Comparison of ENCODE assay signal across 8 mouse cellular contexts in genomic region chr8:94152513-94153300, GRCm38 (mm10). TPM values are rescaled to one million over a fixed set of nuclear protein-coding genes. Genes with fewer than 3 reads are reported as not detected.
DNase-seq lines count a peak whose midpoint lies in the region; ATAC-seq and TF ChIP-seq lines count a peak whose summit lies in the region.

Mt3 (plus strand) TSS chr8:94152607.

- H3K27ac ChIP-seq in forebrain, embryonic 11.5 days (ENCODE audit: low read depth, low read length), result no peak within 1 kb of the TSS
- no peak within 1 kb of the TSS for H3K27ac ChIP-seq in heart, embryonic 16.5 days (ENCODE audit: low read length)
- peak within 1 kb of the TSS; percentile 69; the same call in 1 of the 2 replicates for H3K27ac ChIP-seq in liver, embryonic 15.5 days (replicated peaks)

- peak within 1 kb of the TSS; percentile 79 for H3K4me2 ChIP-seq in forebrain, embryonic 11.5 days (ENCODE audit: low read depth, low read length, severe bottlenecking)
- peak within 1 kb of the TSS; percentile 66 for H3K4me2 ChIP-seq in heart, embryonic 16.5 days (ENCODE audit: low read depth, low read length)
- peak within 1 kb of the TSS; percentile 51 for H3K4me2 ChIP-seq in liver, embryonic 15.5 days

- H3K36me3 ChIP-seq in E14TG2a.4 (ENCODE audit: insufficient read depth, low read length), result no peaks in the 10 kb centered on the region
- no peaks in the 10 kb centered on the region for H3K36me3 ChIP-seq in forebrain, embryonic 11.5 days (ENCODE audit: control insufficient read depth, insufficient read depth, low read length)
- no peaks in the 10 kb centered on the region for H3K36me3 ChIP-seq in heart, embryonic 16.5 days (ENCODE audit: control insufficient read depth, insufficient read depth)
- no peaks in the 10 kb centered on the region for H3K36me3 ChIP-seq in liver, embryonic 15.5 days (replicated peaks)

- peaks cover 37% of the 10 kb centered on the region for H3K27me3 ChIP-seq in E14TG2a.4 (ENCODE audit: insufficient read depth, low read length)
- H3K27me3 ChIP-seq in forebrain, embryonic 11.5 days (ENCODE audit: control insufficient read depth, insufficient read depth, low read length), result no peaks in the 10 kb centered on the region
- peaks cover 7% of the 10 kb centered on the region; the same call in 1 of the 2 replicates for H3K27me3 ChIP-seq in heart, embryonic 16.5 days (ENCODE audit: control insufficient read depth, insufficient read depth, low read length)
- peaks cover 71% of the 10 kb centered on the region for H3K27me3 ChIP-seq in liver, embryonic 15.5 days

- H3K9me3 ChIP-seq in E14TG2a.4 (ENCODE audit: low read length), result no peaks in the 10 kb centered on the region
- no peaks in the 10 kb centered on the region for H3K9me3 ChIP-seq in forebrain, embryonic 11.5 days (ENCODE audit: control insufficient read depth, low read length)
- no peaks in the 10 kb centered on the region for H3K9me3 ChIP-seq in heart, embryonic 16.5 days (replicated peaks; ENCODE audit: control insufficient read depth, low read length)
- H3K9me3 ChIP-seq in liver, embryonic 15.5 days (replicated peaks), result no peaks in the 10 kb centered on the region

- ATAC-seq in forebrain, embryonic 11.5 days (replicated peaks; ENCODE audit: low FRiP score), result peak; percentile 84
- ATAC-seq in heart, embryonic 16.5 days (replicated peaks; ENCODE audit: extremely low read depth, insufficient read depth, low FRiP score), result peak; percentile 65; the same call in 1 of the 2 replicates
- ATAC-seq in liver, embryonic 15.5 days (ENCODE audit: insufficient read depth), result 0 out of 2 replicates have a peak, but pooled peaks have one; percentile 18
- ATAC-seq in activated CD4-positive, CD25-positive, alpha-beta regulatory T cell, adult 4 months, result no peak

- peak within 1 kb of the TSS; percentile 72 for H3K4me3 ChIP-seq in E14TG2a.4 (replicated peaks; ENCODE audit: low read length)
- H3K4me3 ChIP-seq in forebrain, embryonic 11.5 days (ENCODE audit: low read depth, low read length), result peak within 1 kb of the TSS; percentile 40
- H3K4me3 ChIP-seq in heart, embryonic 16.5 days (ENCODE audit: low read length), result peak within 1 kb of the TSS; percentile 53
- H3K4me3 ChIP-seq in liver, embryonic 15.5 days (replicated peaks), result peak within 1 kb of the TSS; percentile 24

- no peak for TF ChIP-seq CTCF in E14TG2a.4 (conservative IDR thresholded peaks at IDR 0.05; ENCODE audit: low read length)
- peak; percentile 33; the same call in 1 of the 2 replicates for TF ChIP-seq CTCF in brain, embryonic 14.5 days (IDR thresholded peaks at IDR 0.05; ENCODE audit: borderline replicate concordance, extremely low read depth, insufficient read depth, insufficient read length)

- peak; percentile 92 for DNase-seq in brain, embryonic 14.5 days (ENCODE audit: low read depth)
- DNase-seq in forebrain, embryonic 11.5 days (ENCODE audit: low spot score), result peak; percentile 88
- peak; percentile 80 to 93 for DNase-seq in layer of hippocampus, adult 18-20 months (ENCODE audit: low spot score in 2 of 2)
- peak; percentile 90 for DNase-seq in right cerebral cortex, adult 18-20 months

- TF ChIP-seq POLR2A in brain, embryonic 14.5 days (IDR thresholded peaks at IDR 0.05; ENCODE audit: borderline replicate concordance, extremely low read depth, insufficient read depth, insufficient read length, poor library complexity, severe bottlenecking), result peak; percentile 42; the same call in 1 of the 2 replicates

- 2% methylated on average over 29 of the region's 29 CpGs for WGBS in forebrain, embryonic 11.5 days
- WGBS in heart, embryonic 16.5 days, result 4% methylated on average over 29 of the region's 29 CpGs
- WGBS in liver, embryonic 15.5 days (ENCODE audit: insufficient replicate concordance), result 2% methylated on average over 29 of the region's 29 CpGs

- peak within 1 kb of the TSS; percentile 65 for H3K9ac ChIP-seq in forebrain, embryonic 11.5 days (ENCODE audit: low read length)
- H3K9ac ChIP-seq in heart, embryonic 16.5 days (ENCODE audit: low read length), result peak within 1 kb of the TSS; percentile 64
- no peak within 1 kb of the TSS for H3K9ac ChIP-seq in liver, embryonic 15.5 days

- peaks cover 56% of the 10 kb centered on the region for H3K4me1 ChIP-seq in E14TG2a.4 (replicated peaks; ENCODE audit: low read depth, low read length)
- peaks cover 12% of the 10 kb centered on the region for H3K4me1 ChIP-seq in forebrain, embryonic 11.5 days (replicated peaks; ENCODE audit: control insufficient read depth, insufficient read depth, low read length)
- peaks cover 20% of the 10 kb centered on the region for H3K4me1 ChIP-seq in heart, embryonic 16.5 days (ENCODE audit: control insufficient read depth, insufficient read depth, low read length)
- H3K4me1 ChIP-seq in liver, embryonic 15.5 days (replicated peaks), result peaks cover 37% of the 10 kb centered on the region

RNA-seq across cellular contexts. Expression of gene Mt3, which starts in this region (rescaled TPM):
- polyA plus RNA-seq in brain, embryonic 14.5 days (2012; rRNA removed), result 139 and 158 TPM in 2 replicates
- 43.6 and 52.3 TPM in 2 replicates for polyA plus RNA-seq in forebrain, embryonic 11.5 days (2014; fragmentation: Nextera tagmentation; extraction: Ambion mirVana)
- 57.4 and 68.9 TPM in 2 replicates for polyA plus RNA-seq in heart, embryonic 16.5 days (2015; fragmentation: Nextera tagmentation; extraction: Ambion mirVana)
- total RNA-seq in layer of hippocampus, adult 18-20 months (2021), result 1,000 to 10,000 TPM; 1,203 to 1,275 TPM
- 0.24 TPM in 1 of 2 replicates, not detected in the other for polyA plus RNA-seq in liver, embryonic 15.5 days (2015; fragmentation: Nextera tagmentation; extraction: Ambion mirVana)
- not detected for polyA plus RNA-seq in activated CD4-positive, CD25-positive, alpha-beta regulatory T cell, adult 4 months (2017; shearing (Covaris generic))

Comparison
In these comparisons a context has a peak if more than half of its experiments do, and no peak if none do; other contexts are left out.
1. RNA of gene Mt3 (polyA plus RNA-seq): 139 to 158 TPM in brain, embryonic 14.5 days, 57.4 to 68.9 TPM in heart, embryonic 16.5 days and 43.6 to 52.3 TPM in forebrain, embryonic 11.5 days; not detected in activated CD4-positive, CD25-positive, alpha-beta regulatory T cell, adult 4 months and 0.24 TPM in liver, embryonic 15.5 days; every median in the first group is over 10 times any median in the second.
2. Peak in ATAC-seq, H3K4me3 ChIP-seq, H3K27ac ChIP-seq and H3K4me2 ChIP-seq in liver, embryonic 15.5 days; RNA of the gene not detected or under 1 TPM.
3. Peak in every context shown above with its lines, with median percentiles within 50 percentile points of each other: H3K4me3 ChIP-seq, DNase-seq and H3K4me2 ChIP-seq.